Mouse (Mus musculus): ENCODE data around the gene Tysnd1. TPM values are rescaled to one million over a fixed set of nuclear protein-coding genes. Genes with fewer than 3 reads are reported as not detected.

Gene Tysnd1
- polyA plus RNA-seq, 1 experiment from 2014 or later, result 14.5 TPM

- Histone ChIP-seq H3K9me3 (replicated peaks; ENCODE audit: control insufficient read depth, low read length) (no peaks in the 10 kb centered on the region), H3K36me3 (ENCODE audit: control insufficient read depth, insufficient read depth, low read length) (0 out of 2 replicates have a peak, but pooled peaks cover under 1% of the 10 kb centered on the region), H3K4me3 (replicated peaks; ENCODE audit: low read length) (no peak overlapping the region), H3K27ac (ENCODE audit: low read length) (no peak overlapping the region), H3K4me2 (ENCODE audit: low read depth, low read length) (no peak overlapping the region), H3K9ac (ENCODE audit: low read length) (no peak overlapping the region), H3K27me3 (ENCODE audit: control insufficient read depth, insufficient read depth, low read length) (no peaks in the 10 kb centered on the region), H3K4me1 (ENCODE audit: control insufficient read depth, insufficient read depth, low read length) (peaks cover 2% of the 10 kb centered on the region; the same call in 1 of the 2 replicates)
- no peak for ATAC-seq (ENCODE audit: insufficient read depth, low FRiP score)
- 72% methylated on average over 3 of the region's 3 CpGs for WGBS
Measured at GRCm38 (mm10) chr10:61675935-61676334, 19.4 kb upstream of the Tysnd1 start.

- peaks cover 11% of the 10 kb centered on the region for H3K4me1 ChIP-seq (ENCODE audit: control insufficient read depth, insufficient read depth, low read length)
- peak overlapping the region; percentile 94 for H3K4me3 ChIP-seq (replicated peaks; ENCODE audit: low read length)
- peak overlapping the region; percentile 71 for H3K4me2 ChIP-seq (ENCODE audit: low read depth, low read length)
- peak overlapping the region; percentile 84 for H3K9ac ChIP-seq (ENCODE audit: low read length)
- H3K36me3 ChIP-seq (ENCODE audit: control insufficient read depth, insufficient read depth, low read length), result no peaks in the 10 kb centered on the region
- no peaks in the 10 kb centered on the region for H3K27me3 ChIP-seq (ENCODE audit: control insufficient read depth, insufficient read depth, low read length)
- H3K27ac ChIP-seq (ENCODE audit: low read length), result peak overlapping the region; percentile 91
- WGBS, result 29% methylated on average over 9 of the region's 9 CpGs
- ATAC-seq (ENCODE audit: insufficient read depth, low FRiP score), result no peak
- H3K9me3 ChIP-seq (replicated peaks; ENCODE audit: control insufficient read depth, low read length), result no peaks in the 10 kb centered on the region
Measured at GRCm38 (mm10) chr10:61679545-61679944, 15.8 kb upstream of the Tysnd1 start.

- H3K36me3 ChIP-seq (ENCODE audit: control insufficient read depth, insufficient read depth, low read length), result 0 out of 2 replicates have a peak, but pooled peaks cover 1% of the 10 kb centered on the region
- H3K27ac ChIP-seq (ENCODE audit: low read length), result peak within 1 kb of the TSS; percentile 91
- under 1% methylated on average over 84 of the region's 84 CpGs for WGBS
- no peaks in the 10 kb centered on the region for H3K27me3 ChIP-seq (ENCODE audit: control insufficient read depth, insufficient read depth, low read length)
- peak within 1 kb of the TSS; percentile 99 for H3K9ac ChIP-seq (ENCODE audit: low read length)
- peak; percentile 100 for ATAC-seq (ENCODE audit: insufficient read depth, low FRiP score)
- no peaks in the 10 kb centered on the region for H3K9me3 ChIP-seq (replicated peaks; ENCODE audit: control insufficient read depth, low read length)
- H3K4me1 ChIP-seq (ENCODE audit: control insufficient read depth, insufficient read depth, low read length), result peaks cover 11% of the 10 kb centered on the region
- H3K4me3 ChIP-seq (replicated peaks; ENCODE audit: low read length), result peak within 1 kb of the TSS; percentile 94
- peak within 1 kb of the TSS; percentile 78 for H3K4me2 ChIP-seq (ENCODE audit: low read depth, low read length)
Measured at GRCm38 (mm10) chr10:61680015-61680913, 15.1 kb upstream of the Tysnd1 start, which contains the start of gene Sar1a. Gene Sar1a (plus strand): TSS chr10:61680299.

- Histone ChIP-seq H3K27me3 (ENCODE audit: control insufficient read depth, insufficient read depth, low read length) (no peaks in the 10 kb centered on the region), H3K4me1 (ENCODE audit: control insufficient read depth, insufficient read depth, low read length) (no peaks in the 10 kb centered on the region), H3K9me3 (replicated peaks; ENCODE audit: control insufficient read depth, low read length) (no peaks in the 10 kb centered on the region), H3K4me2 (ENCODE audit: low read depth, low read length) (no peak overlapping the region), H3K27ac (ENCODE audit: low read length) (no peak overlapping the region), H3K9ac (ENCODE audit: low read length) (no peak overlapping the region), H3K36me3 (ENCODE audit: control insufficient read depth, insufficient read depth, low read length) (peaks cover 21% of the 10 kb centered on the region; the same call in 1 of the 2 replicates), H3K4me3 (replicated peaks; ENCODE audit: low read length) (no peak overlapping the region)
- ATAC-seq (ENCODE audit: insufficient read depth, low FRiP score), result no peak
- WGBS, result 80% methylated on average over 8 of the region's 8 CpGs
Measured at GRCm38 (mm10) chr10:61689405-61689804, 5.9 kb upstream of the Tysnd1 start.

GRCm38 (mm10) chr10:61693563-61693962 lies 1.8 kb upstream of the Tysnd1 start:
- H3K27ac ChIP-seq (ENCODE audit: low read length), result no peak overlapping the region

GRCm38 (mm10) chr10:61695703-61696559 lies 617 bp downstream of the Tysnd1 start:
- Histone ChIP-seq H3K4me1 (ENCODE audit: control insufficient read depth, insufficient read depth, low read length) (peaks cover 15% of the 10 kb centered on the region), H3K9me3 (replicated peaks; ENCODE audit: control insufficient read depth, low read length) (no peaks in the 10 kb centered on the region), H3K27ac (ENCODE audit: low read length) (0 out of 2 replicates have a peak overlapping the region, but pooled peaks have one; percentile 30), H3K36me3 (ENCODE audit: control insufficient read depth, insufficient read depth, low read length) (peaks cover 5% of the 10 kb centered on the region; the same call in 1 of the 2 replicates), H3K27me3 (ENCODE audit: control insufficient read depth, insufficient read depth, low read length) (no peaks in the 10 kb centered on the region), H3K4me2 (ENCODE audit: low read depth, low read length) (peak overlapping the region; percentile 100), H3K9ac (ENCODE audit: low read length) (peak overlapping the region; percentile 83), H3K4me3 (replicated peaks; ENCODE audit: low read length) (peak overlapping the region; percentile 89)
- WGBS, result under 1% methylated on average over 111 of the region's 111 CpGs
- peak; percentile 49 for ATAC-seq (ENCODE audit: insufficient read depth, low FRiP score)

More at GRCm38 (mm10) chr10:61693563-61693962, 1.8 kb upstream of the Tysnd1 start:
- H3K4me3 ChIP-seq (replicated peaks; ENCODE audit: low read length), result no peak overlapping the region
- ATAC-seq (ENCODE audit: insufficient read depth, low FRiP score), result no peak
- 74% methylated on average over 4 of the region's 4 CpGs for WGBS
- H3K4me1 ChIP-seq (ENCODE audit: control insufficient read depth, insufficient read depth, low read length), result peaks cover 15% of the 10 kb centered on the region
- no peaks in the 10 kb centered on the region for H3K9me3 ChIP-seq (replicated peaks; ENCODE audit: control insufficient read depth, low read length)
- H3K9ac ChIP-seq (ENCODE audit: low read length), result no peak overlapping the region
- H3K27me3 ChIP-seq (ENCODE audit: control insufficient read depth, insufficient read depth, low read length), result no peaks in the 10 kb centered on the region
- no peak overlapping the region for H3K4me2 ChIP-seq (ENCODE audit: low read depth, low read length)
- H3K36me3 ChIP-seq (ENCODE audit: control insufficient read depth, insufficient read depth, low read length), result peaks cover 6% of the 10 kb centered on the region; the same call in 1 of the 2 replicates

- Histone ChIP-seq H3K36me3 (ENCODE audit: control insufficient read depth, insufficient read depth, low read length) (peaks cover 2% of the 10 kb centered on the region; the same call in 1 of the 2 replicates), H3K27ac (ENCODE audit: low read length) (no peak overlapping the region), H3K4me2 (ENCODE audit: low read depth, low read length) (peak overlapping the region; percentile 100), H3K9ac (ENCODE audit: low read length) (peak overlapping the region; percentile 83), H3K4me3 (replicated peaks; ENCODE audit: low read length) (peak overlapping the region; percentile 89), H3K9me3 (replicated peaks; ENCODE audit: control insufficient read depth, low read length) (no peaks in the 10 kb centered on the region), H3K27me3 (ENCODE audit: control insufficient read depth, insufficient read depth, low read length) (no peaks in the 10 kb centered on the region), H3K4me1 (ENCODE audit: control insufficient read depth, insufficient read depth, low read length) (peaks cover 15% of the 10 kb centered on the region)
- ATAC-seq (ENCODE audit: insufficient read depth, low FRiP score), result no peak
- WGBS, result 9% methylated on average over 19 of the region's 19 CpGs
Measured at GRCm38 (mm10) chr10:61696560-61696823, 1.2 kb downstream of the Tysnd1 start.

GRCm38 (mm10) chr10:61697028-61697427 lies 1.7 kb downstream of the Tysnd1 start:
- Histone ChIP-seq H3K9ac (ENCODE audit: low read length) (peak overlapping the region; percentile 83), H3K27me3 (ENCODE audit: control insufficient read depth, insufficient read depth, low read length) (no peaks in the 10 kb centered on the region), H3K4me3 (replicated peaks; ENCODE audit: low read length) (peak overlapping the region; percentile 89), H3K36me3 (ENCODE audit: control insufficient read depth, insufficient read depth, low read length) (peaks cover 4% of the 10 kb centered on the region; the same call in 1 of the 2 replicates), H3K9me3 (replicated peaks; ENCODE audit: control insufficient read depth, low read length) (no peaks in the 10 kb centered on the region), H3K4me2 (ENCODE audit: low read depth, low read length) (peak overlapping the region; percentile 100), H3K4me1 (ENCODE audit: control insufficient read depth, insufficient read depth, low read length) (peaks cover 15% of the 10 kb centered on the region), H3K27ac (ENCODE audit: low read length) (no peak overlapping the region)
- WGBS, result 74% methylated on average over 2 of the region's 2 CpGs
- ATAC-seq (ENCODE audit: insufficient read depth, low FRiP score), result no peak

All from stomach, embryonic 16.5 days (tissue).